Mouse (Mus musculus) bone marrow, adult 2 months (tissue): Measurements from ENCODE around the gene Rabep2.

Experiments
- CTCF ChIP-seq: fragments of 200-500 bp; IDR thresholded peaks from 2 replicates; pipeline ENCODE4 v1.5.1; 2011; ENCODE audit warnings: low read length, control low read depth; ENCODE audit not compliant: control insufficient read depth, insufficient read depth
- POLR2A ChIP-seq: fragments of 200-500 bp; IDR thresholded peaks from 2 replicates; pipeline ENCODE4 v1.6.1; 2011; ENCODE audit warnings: low read depth, mild to moderate bottlenecking, control low read depth, low read length, borderline replicate concordance; ENCODE audit not compliant: control insufficient read depth

DNA sequence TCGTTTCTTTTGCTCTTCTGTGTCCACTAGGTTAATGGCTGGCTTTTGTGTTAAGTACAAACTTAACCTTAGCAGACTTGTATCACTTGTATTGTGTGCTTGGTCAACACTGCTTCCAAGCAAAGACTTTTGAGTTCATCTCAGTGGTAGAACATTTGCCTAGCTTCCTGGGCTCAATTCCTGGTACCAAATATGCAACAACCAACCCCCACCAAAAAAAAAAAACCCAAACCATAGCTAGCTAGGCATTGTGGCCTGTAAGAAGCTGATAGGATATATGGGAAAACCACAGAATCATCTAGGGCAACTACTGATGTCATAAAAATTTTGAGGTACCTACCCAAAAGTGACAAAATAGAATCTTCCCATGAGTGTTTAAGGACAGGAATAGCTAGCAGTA, 62.4 kb downstream of the Rabep2 start:
- no peak for TF ChIP-seq CTCF
- no peak for TF ChIP-seq POLR2A
